Mouse (Mus musculus) hindbrain, embryonic 14.5 days (tissue): Measurements from ENCODE around the gene Btnl10. TPM values are rescaled to one million over a fixed set of nuclear protein-coding genes. Genes with fewer than 3 reads are reported as not detected.

ENCODE experiments used
- ATAC-seq: fragments of 200-750 bp; cut with Nextera tagmentation; 2 replicates; pipeline ENCODE4 v1.8.0; 2017; ENCODE audit warnings: moderate number of reproducible peaks, mild to moderate bottlenecking, moderate TSS enrichment, moderate library complexity; ENCODE audit not compliant: low FRiP score
- DNase-seq: peaks from one replicate; pipeline ENCODE4 v3.0.0-alpha.2; 2015; ENCODE audit warnings: low spot score
- H3K27ac ChIP-seq: fragments of 300-500 bp; sonication (generic); 2 replicates; pipeline ENCODE4 v1.5.1; 2014; ENCODE audit warnings: mild to moderate bottlenecking, moderate library complexity
- H3K27me3 ChIP-seq: fragments of 300-500 bp; sonication (generic); 2 replicates; pipeline ENCODE4 v1.6.1; 2014; ENCODE audit warnings: mild to moderate bottlenecking, low read length, mixed read lengths; ENCODE audit not compliant: control insufficient read depth, insufficient read depth
- H3K36me3 ChIP-seq: fragments of 300-500 bp; sonication (generic); replicated peaks from 2 replicates; pipeline ENCODE4 v1.6.1; 2014; ENCODE audit not compliant: control insufficient read depth, insufficient read depth
- H3K4me1 ChIP-seq: fragments of 300-500 bp; sonication (generic); replicated peaks from 2 replicates; pipeline ENCODE4 v1.6.1; 2014; ENCODE audit warnings: antibody characterized with exemption, low read length, mixed read lengths; ENCODE audit not compliant: control insufficient read depth, insufficient read depth
- H3K4me2 ChIP-seq: fragments of 300-500 bp; sonication (generic); replicated peaks from 2 replicates; pipeline ENCODE4 v1.6.1; 2014; ENCODE audit warnings: mild to moderate bottlenecking, moderate library complexity
- H3K4me3 ChIP-seq: fragments of 300-500 bp; sonication (generic); replicated peaks from 2 replicates; pipeline ENCODE4 v1.5.1; 2014; ENCODE audit warnings: mild to moderate bottlenecking, low read length
- H3K9ac ChIP-seq: fragments of 300-500 bp; sonication (generic); 2 replicates; pipeline ENCODE4 v1.6.1; 2014
- H3K9me3 ChIP-seq: fragments of 300-500 bp; sonication (generic); 2 replicates; pipeline ENCODE4 v1.6.1; 2016; ENCODE audit warnings: low read length; ENCODE audit not compliant: control insufficient read depth
- WGBS: fragments of 180-500 bp; shearing (Covaris S2); extraction: QIAGEN DNeasy Blood & Tissue Kit; methylation state at CpG from one replicate; pipeline ENCODE4 v1.1.7; 2014; 5-methylcytosine and 5-hydroxymethylcytosine counted together
- polyA plus RNA-seq: library from polyadenylated mRNA; unstranded; fragments of >200 nt; fragmentation: Nextera tagmentation; extraction: Ambion mirVana; gene quantifications from 2 replicates; pipeline ENCODE4 v1.2.1, GENCODE M21; 2014

Btnl10 gene
- polyA plus RNA-seq, 1 experiment from 2014 or later, result not detected

DNA sequence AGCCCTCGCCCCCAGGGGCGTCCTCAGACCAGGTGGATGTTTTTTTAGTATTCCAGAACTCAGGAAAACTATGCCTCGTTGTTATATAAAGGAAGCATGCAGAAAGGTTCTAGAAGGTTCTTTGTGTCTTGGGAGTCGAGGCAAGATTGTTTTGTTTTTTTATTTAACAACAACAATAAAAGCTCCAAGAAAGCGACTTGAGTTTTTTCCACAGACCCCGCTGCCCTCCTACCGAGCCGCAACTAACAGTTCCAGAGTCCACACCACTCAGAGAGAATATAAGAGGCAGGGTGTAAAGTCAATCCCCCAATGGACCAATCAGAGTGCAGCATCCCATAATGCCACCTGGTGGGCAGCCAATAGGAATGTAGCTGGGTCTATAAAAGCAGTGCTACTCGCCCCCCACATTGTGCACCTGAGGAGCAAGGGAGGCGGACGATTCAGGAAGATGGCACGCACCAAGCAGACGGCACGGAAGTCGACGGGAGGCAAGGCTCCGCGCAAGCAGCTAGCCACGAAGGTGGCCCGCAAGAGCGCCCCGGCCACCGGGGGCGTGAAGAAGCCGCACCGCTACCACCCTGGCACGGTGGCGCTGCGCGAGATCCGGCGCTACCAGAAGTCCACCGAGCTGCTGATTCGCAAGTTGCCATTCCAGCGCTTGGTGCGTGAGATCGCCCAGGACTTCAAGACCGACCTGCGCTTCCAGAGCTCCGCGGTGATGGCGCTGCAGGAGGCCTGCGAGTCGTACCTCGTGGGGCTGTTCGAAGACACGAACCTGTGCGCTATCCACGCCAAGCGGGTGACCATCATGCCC, 43.9 kb downstream of the Btnl10 start:
- Histone ChIP-seq H3K27me3 (no peaks in the 10 kb centered on the region; the same call in 1 of the 2 replicates), H3K36me3 (peaks cover 2% of the 10 kb centered on the region; the same call in 1 of the 2 replicates), H3K4me3 (no peak overlapping the region), H3K27ac (no peak overlapping the region), H3K4me2 (no peak overlapping the region), H3K4me1 (peaks cover 31% of the 10 kb centered on the region), H3K9me3 (no peaks in the 10 kb centered on the region), H3K9ac (no peak overlapping the region)
- WGBS, result 65% methylated on average over 50 of the region's 50 CpGs
- ATAC-seq (no peak), DNase-seq (no peak)

- peaks cover 13% of the 10 kb centered on the region for H3K4me1 ChIP-seq
- no peaks in the 10 kb centered on the region; the same call in 1 of the 2 replicates for H3K27me3 ChIP-seq
- no peaks in the 10 kb centered on the region for H3K9me3 ChIP-seq
- whole genome bisulfite sequencing, result 37% methylated on average over 17 of the region's 17 CpGs
- no peak overlapping the region for H3K27ac ChIP-seq
- no peak overlapping the region for H3K4me2 ChIP-seq
- no peak overlapping the region for H3K9ac ChIP-seq
- no peaks in the 10 kb centered on the region for H3K36me3 ChIP-seq
- no peak overlapping the region for H3K4me3 ChIP-seq
- no peak for DNase-seq
- no peak for ATAC-seq
Measured at GRCm38 (mm10) chr11:58963543-58963942, 45.8 kb downstream of the Btnl10 start.

- Histone ChIP-seq H3K4me1 (peaks cover 6% of the 10 kb centered on the region), H3K9ac (no peak overlapping the region), H3K27me3 (no peaks in the 10 kb centered on the region; the same call in 1 of the 2 replicates), H3K27ac (no peak overlapping the region), H3K9me3 (no peaks in the 10 kb centered on the region), H3K36me3 (no peaks in the 10 kb centered on the region), H3K4me3 (no peak overlapping the region), H3K4me2 (no peak overlapping the region)
- 86% methylated on average over 7 of the region's 7 CpGs for WGBS
- DNase-seq (no peak), ATAC-seq (no peak)
Measured at GRCm38 (mm10) chr11:58964216-58964615, 46.5 kb downstream of the Btnl10 start.

GRCm38 (mm10) chr11:58965001-58965760, 47.5 kb downstream of the Btnl10 start:
- Histone ChIP-seq H3K27ac (no peak overlapping the region), H3K9ac (no peak overlapping the region), H3K9me3 (no peaks in the 10 kb centered on the region), H3K36me3 (no peaks in the 10 kb centered on the region; the same call in 1 of the 2 replicates), H3K4me3 (no peak overlapping the region), H3K4me2 (no peak overlapping the region), H3K27me3 (no peaks in the 10 kb centered on the region; the same call in 1 of the 2 replicates), H3K4me1 (no peaks in the 10 kb centered on the region)
- WGBS, result 43% methylated on average over 12 of the region's 12 CpGs
- DNase-seq, result no peak
- ATAC-seq, result no peak

GRCm38 (mm10) chr11:58967346-58967745, 49.6 kb downstream of the Btnl10 start:
- Histone ChIP-seq H3K4me2 (no peak overlapping the region), H3K27ac (no peak overlapping the region), H3K4me1 (no peaks in the 10 kb centered on the region), H3K36me3 (peaks cover 6% of the 10 kb centered on the region), H3K9ac (no peak overlapping the region), H3K4me3 (no peak overlapping the region), H3K9me3 (no peaks in the 10 kb centered on the region), H3K27me3 (no peaks in the 10 kb centered on the region)
- 100% methylated on average over 1 of the region's 1 CpGs for WGBS
- DNase-seq, result no peak
- ATAC-seq, result no peak

GRCm38 (mm10) chr11:58968551-58968950, 50.8 kb downstream of the Btnl10 start:
- H3K36me3 ChIP-seq, result peaks cover 6% of the 10 kb centered on the region
- WGBS, result 85% methylated on average over 7 of the region's 7 CpGs
- H3K4me1 ChIP-seq, result no peaks in the 10 kb centered on the region
- no peak overlapping the region for H3K9ac ChIP-seq
- DNase-seq (no peak), ATAC-seq (no peak)
- H3K4me2 ChIP-seq, result no peak overlapping the region
- no peaks in the 10 kb centered on the region for H3K27me3 ChIP-seq
- no peak overlapping the region for H3K4me3 ChIP-seq
- no peaks in the 10 kb centered on the region for H3K9me3 ChIP-seq
- H3K27ac ChIP-seq, result no peak overlapping the region

- Histone ChIP-seq H3K27me3 (no peaks in the 10 kb centered on the region), H3K9me3 (no peaks in the 10 kb centered on the region), H3K27ac (no peak overlapping the region), H3K9ac (no peak overlapping the region), H3K4me3 (no peak overlapping the region), H3K4me1 (no peaks in the 10 kb centered on the region), H3K4me2 (no peak overlapping the region), H3K36me3 (peaks cover 6% of the 10 kb centered on the region)
- DNase-seq, result no peak
- no peak for ATAC-seq
- 88% methylated on average over 8 of the region's 8 CpGs for WGBS
Measured at GRCm38 (mm10) chr11:58969027-58969426, 51.3 kb downstream of the Btnl10 start.

DNA sequence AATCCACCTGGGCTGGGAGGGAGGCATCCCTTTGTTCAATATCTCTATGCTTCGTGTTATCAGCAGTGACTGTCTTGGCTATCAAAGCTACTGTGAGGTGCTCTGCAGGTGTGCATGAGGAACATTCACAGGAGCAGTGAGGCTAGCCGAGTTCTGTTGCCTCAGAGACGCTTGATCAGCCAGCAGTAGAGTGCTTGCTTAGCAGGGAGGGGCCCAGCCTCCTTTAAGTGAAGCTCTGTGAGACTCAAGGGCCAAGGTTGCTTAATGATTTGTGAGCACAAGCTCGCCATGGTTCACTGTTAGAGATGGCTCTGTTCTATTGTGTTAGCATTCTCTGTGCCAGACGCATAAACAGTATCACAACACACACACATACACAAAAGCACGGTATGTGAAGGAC, 52.0 kb downstream of the Btnl10 start:
- Histone ChIP-seq H3K4me1 (no peaks in the 10 kb centered on the region), H3K4me2 (no peak overlapping the region), H3K9ac (no peak overlapping the region), H3K27me3 (no peaks in the 10 kb centered on the region), H3K9me3 (no peaks in the 10 kb centered on the region), H3K36me3 (peaks cover 6% of the 10 kb centered on the region), H3K27ac (no peak overlapping the region), H3K4me3 (no peak overlapping the region)
- ATAC-seq (no peak), DNase-seq (no peak)
- WGBS, result 88% methylated on average over 6 of the region's 6 CpGs

GRCm38 (mm10) chr11:58970831-58971530, 53.3 kb downstream of the Btnl10 start:
- Histone ChIP-seq H3K36me3 (peaks cover 6% of the 10 kb centered on the region), H3K9me3 (no peaks in the 10 kb centered on the region), H3K27me3 (no peaks in the 10 kb centered on the region), H3K4me2 (no peak overlapping the region), H3K9ac (no peak overlapping the region), H3K4me3 (no peak overlapping the region), H3K27ac (no peak overlapping the region), H3K4me1 (peaks cover 7% of the 10 kb centered on the region)
- ATAC-seq, result no peak
- DNase-seq, result no peak
- 94% methylated on average over 21 of the region's 21 CpGs for WGBS
